Mouse (Mus musculus) liver, embryonic 14.5 days (tissue): Measurements from ENCODE around the gene Ankrd44.

Experiments
- CTCF ChIP-seq: IDR thresholded peaks from 2 replicates; pipeline ENCODE4 v1.5.1; 2016; ENCODE audit warnings: antibody characterized with exemption, low read depth, control low read depth
- EP300 ChIP-seq: IDR thresholded peaks from 2 replicates; pipeline ENCODE4 v1.6.1; 2016; ENCODE audit warnings: antibody characterized with exemption, low read depth

GRCm38 (mm10) chr1:54807832-54808231 lies 118.4 kb downstream of the Ankrd44 start:
- no peak for TF ChIP-seq CTCF
- TF ChIP-seq EP300, result no peak
